Mouse (Mus musculus) embryo, embryonic 10 days (tissue): ENCODE measurements around the gene Mrgprf.

Source experiments
- DNase-seq: peaks from one replicate; pipeline ENCODE4 v3.0.0-alpha.2; 2015; ENCODE audit warnings: low spot score

Mrgprf gene

DNA sequence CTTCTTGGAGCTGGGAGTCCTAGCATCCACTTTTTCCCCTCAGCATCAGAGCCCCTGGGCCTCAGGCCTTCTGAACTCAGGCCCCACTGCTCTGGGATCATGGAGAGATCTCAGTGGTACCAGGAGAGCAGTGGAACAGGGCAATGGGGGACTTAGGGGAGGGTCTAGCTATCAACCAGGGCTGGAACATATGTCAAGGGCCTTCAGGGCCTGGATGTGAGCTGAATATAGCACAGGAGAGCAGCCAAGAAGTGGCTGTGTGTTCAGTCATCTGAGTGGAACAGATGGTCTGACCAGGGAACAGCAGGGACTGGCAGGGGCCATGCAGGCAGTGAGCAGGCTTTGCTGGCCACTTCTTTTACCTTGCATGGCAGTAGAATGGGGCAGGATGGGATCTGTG is 34.6 kb downstream of the Mrgprf start:
- no peak for DNase-seq

GRCm38 (mm10) chr7:145335616-145336332 is 35.1 kb downstream of the Mrgprf start:
- DNase-seq: no peak

DNA sequence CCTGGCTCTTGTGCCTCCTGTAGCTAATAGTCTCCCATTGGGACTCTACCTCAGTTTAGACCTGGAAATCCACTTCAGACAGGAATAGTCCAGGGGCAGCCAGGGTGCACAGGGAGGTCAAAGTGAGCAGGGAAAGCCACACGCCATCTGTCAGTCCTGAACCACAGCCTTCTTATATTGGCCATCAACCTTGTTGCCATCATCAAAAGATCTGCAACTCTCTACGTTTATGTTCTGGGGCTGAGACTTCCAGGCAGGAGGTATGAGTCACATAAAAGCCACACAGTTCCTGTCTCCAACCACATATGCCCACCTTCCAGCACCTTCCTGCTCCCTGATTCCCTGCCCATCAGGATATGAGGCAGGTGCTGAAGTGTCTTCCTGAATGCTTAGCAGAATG is 37.3 kb downstream of the Mrgprf start:
- DNase-seq: no peak

DNA sequence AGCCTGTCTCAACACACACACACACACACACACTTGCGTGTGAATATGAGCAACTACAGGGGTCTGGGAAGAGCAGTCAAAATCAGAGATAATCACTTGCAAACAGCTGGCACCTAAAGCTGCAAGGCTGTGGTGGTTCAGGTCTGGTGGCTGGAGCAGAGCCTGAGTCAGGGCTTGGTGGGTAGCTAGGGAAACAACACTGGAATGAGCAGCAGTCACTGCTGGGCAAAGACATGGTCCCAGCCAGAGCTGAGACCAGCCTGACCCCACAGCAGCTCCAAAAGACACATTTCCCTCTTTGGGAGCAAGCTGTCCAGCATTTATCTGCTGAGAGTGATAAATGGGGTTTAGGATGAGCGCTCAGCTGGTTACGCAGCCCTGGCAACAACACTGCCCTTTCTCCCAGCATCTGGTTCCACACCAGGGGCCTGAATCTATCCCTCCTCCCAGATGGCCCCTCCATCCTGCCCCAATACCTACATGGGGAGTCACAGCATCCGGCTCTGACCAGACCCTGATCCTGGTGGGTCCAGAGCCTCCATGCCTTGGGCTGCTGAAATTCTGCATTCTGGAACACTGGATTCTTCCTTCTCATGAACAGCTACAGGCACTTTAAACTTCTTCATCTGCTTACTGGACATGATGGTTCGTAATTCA is 39.7 kb downstream of the Mrgprf start:
- peak; percentile 18 for DNase-seq
